Mouse (Mus musculus) cortical plate, adult 2 months (tissue): ENCODE measurements around the gene Pax5.

ENCODE experiments used
- CTCF ChIP-seq: fragments of 200-500 bp; IDR thresholded peaks from 2 replicates; pipeline ENCODE4 v1.5.1; 2011; ENCODE audit warnings: mild to moderate bottlenecking, control low read depth, low read length; ENCODE audit not compliant: insufficient read depth; ENCODE audit errors: extremely low read depth
- POLR2A ChIP-seq: fragments of 200-500 bp; IDR thresholded peaks from 2 replicates; pipeline ENCODE4 v1.6.1; 2011; ENCODE audit warnings: mild to moderate bottlenecking, low read length, control low read depth; ENCODE audit not compliant: insufficient read depth; ENCODE audit errors: extremely low read depth

DNA sequence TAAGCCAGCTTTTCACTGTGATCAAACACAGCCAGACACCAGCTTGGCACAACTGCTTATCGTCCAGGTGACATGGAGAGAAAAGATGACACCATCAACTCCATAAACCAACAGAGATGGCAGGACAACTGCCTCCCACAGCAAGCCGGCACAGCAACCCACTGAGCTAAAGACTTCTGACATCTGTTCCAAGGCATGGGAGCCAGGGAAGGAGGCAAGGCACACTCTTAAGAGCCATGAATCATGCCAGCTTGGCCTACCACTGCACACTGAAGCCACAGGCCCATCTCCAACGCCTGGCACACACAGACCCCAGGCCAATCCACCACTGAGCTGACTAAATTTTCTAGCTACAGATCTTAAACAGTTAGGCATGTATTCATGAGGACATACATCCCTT, 32.3 kb downstream of the Pax5 start:
- TF ChIP-seq CTCF: no peak
- no peak for TF ChIP-seq POLR2A
